Comparison of ENCODE assay signal across 8 mouse cellular contexts in the genomic region with DNA sequence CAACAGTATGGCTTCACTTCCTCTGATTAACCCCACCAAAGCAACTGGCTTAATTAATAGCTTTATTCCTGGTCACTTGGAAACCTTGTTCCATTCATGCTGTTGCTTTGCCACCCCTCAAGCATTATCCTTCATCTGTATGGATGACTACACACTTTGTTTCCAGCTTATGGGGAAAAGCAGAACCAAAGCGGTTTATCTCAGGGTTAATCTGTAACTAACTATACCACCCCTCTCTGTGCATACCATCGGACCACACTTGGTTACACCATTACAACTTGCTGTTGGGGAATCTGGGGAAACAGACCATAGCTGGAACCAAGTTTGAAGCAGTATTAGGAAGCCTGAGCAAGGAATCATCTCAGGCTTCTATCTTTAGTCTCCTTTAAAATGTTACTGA.
DNase-seq lines count a peak whose midpoint lies in the region; ATAC-seq and TF ChIP-seq lines count a peak whose summit lies in the region.
"Not testable (repeated sequence)": the region's sequence is repeated elsewhere in the genome, so short reads cannot be mapped to it uniquely, and the experiment has no call there.

No protein-coding gene starts in this region.

- H3K4me1 ChIP-seq in forebrain, embryonic 11.5 days (replicated peaks; ENCODE audit: control insufficient read depth, insufficient read depth, low read length); kidney, embryonic 14.5 days (ENCODE audit: control insufficient read depth, insufficient read depth, low read length); kidney, embryonic 15.5 days; kidney, embryonic 16.5 days (ENCODE audit: insufficient read depth, low read length); kidney, postnatal 0 days (replicated peaks; ENCODE audit: insufficient read depth, low read length): not testable (repeated sequence)

- H3K4me3 ChIP-seq in forebrain, embryonic 11.5 days (ENCODE audit: low read depth, low read length); kidney, embryonic 14.5 days (ENCODE audit: low read length); kidney, embryonic 15.5 days (replicated peaks); kidney, embryonic 16.5 days (ENCODE audit: low read length); kidney, postnatal 0 days (replicated peaks; ENCODE audit: low read depth, low read length): not testable (repeated sequence)

- ATAC-seq in Patski = peak; percentile 99
- ATAC-seq in forebrain, embryonic 11.5 days (replicated peaks; ENCODE audit: low FRiP score) = peak; percentile 67; the same call in 1 of the 2 replicates
- ATAC-seq in kidney, embryonic 14.5 days (ENCODE audit: low FRiP score, low TSS enrichment) = peak; percentile 55; the same call in 1 of the 2 replicates
- peak; percentile 92 for ATAC-seq in kidney, embryonic 15.5 days (replicated peaks; ENCODE audit: low FRiP score)
- ATAC-seq in kidney, embryonic 16.5 days (ENCODE audit: low FRiP score, low TSS enrichment) = peak; percentile 96
- peak; percentile 73 for ATAC-seq in kidney, postnatal 0 days (replicated peaks; ENCODE audit: low FRiP score, low read depth)

- H3K4me2 ChIP-seq in forebrain, embryonic 11.5 days (ENCODE audit: low read depth, low read length, severe bottlenecking); kidney, embryonic 14.5 days (replicated peaks; ENCODE audit: low read depth, low read length); kidney, embryonic 15.5 days; kidney, embryonic 16.5 days (replicated peaks; ENCODE audit: low read depth, low read length); kidney, postnatal 0 days (ENCODE audit: low read length): not testable (repeated sequence)

- POLR2A ChIA-PET in Patski (lab: Charles Lee) = not testable (repeated sequence)

- DNase-seq in Patski (ENCODE audit: low read depth, low spot score) = peak; percentile 57
- not testable (repeated sequence) for DNase-seq in forebrain, embryonic 11.5 days (ENCODE audit: low spot score); kidney, postnatal 0 days (ENCODE audit: low spot score)
- DNase-seq in retina, embryonic 14.5 days (ENCODE audit: low spot score) = peak; percentile 15
- DNase-seq in retina, postnatal 1 day = peak; percentile 28

- WGBS in forebrain, embryonic 11.5 days = 20% methylated on average over 2 of the region's 2 CpGs
- 68% methylated on average over 2 of the region's 2 CpGs for WGBS in kidney, embryonic 14.5 days
- WGBS in kidney, embryonic 15.5 days = 69% methylated on average over 2 of the region's 2 CpGs
- WGBS in kidney, embryonic 16.5 days = 46% methylated on average over 2 of the region's 2 CpGs
- 61% methylated on average over 2 of the region's 2 CpGs for WGBS in kidney, postnatal 0 days

- H3K9me3 ChIP-seq in forebrain, embryonic 11.5 days (ENCODE audit: control insufficient read depth, low read length); kidney, embryonic 14.5 days (ENCODE audit: control insufficient read depth, low read length); kidney, embryonic 15.5 days (replicated peaks); kidney, embryonic 16.5 days (ENCODE audit: low read length); kidney, postnatal 0 days (replicated peaks; ENCODE audit: low read length): not testable (repeated sequence)

- not testable (repeated sequence) for H3K27me3 ChIP-seq in Patski; forebrain, embryonic 11.5 days (ENCODE audit: control insufficient read depth, insufficient read depth, low read length); kidney, embryonic 14.5 days (ENCODE audit: control insufficient read depth, insufficient read depth, low read length); kidney, embryonic 15.5 days; kidney, embryonic 16.5 days (ENCODE audit: insufficient read depth, low read length); kidney, postnatal 0 days (ENCODE audit: insufficient read depth, low read length)

- H3K9ac ChIP-seq in forebrain, embryonic 11.5 days (ENCODE audit: low read length); kidney, embryonic 14.5 days (ENCODE audit: low read depth, low read length); kidney, embryonic 15.5 days; kidney, embryonic 16.5 days (replicated peaks; ENCODE audit: low read length); kidney, postnatal 0 days (ENCODE audit: low read depth, low read length): not testable (repeated sequence)

- CTCF ChIA-PET in Patski (lab: Charles Lee) = not testable (repeated sequence)

- in situ Hi-C loops in Patski (cut with MboI; ENCODE audit: low pct_unique_long_range_greater_than_20kb) = not testable (repeated sequence)

- H3K27ac ChIP-seq in forebrain, embryonic 11.5 days (ENCODE audit: low read depth, low read length); kidney, embryonic 14.5 days (ENCODE audit: low read depth, low read length); kidney, embryonic 15.5 days; kidney, embryonic 16.5 days (ENCODE audit: low read length); kidney, postnatal 0 days: not testable (repeated sequence)

- not testable (repeated sequence) for H3K36me3 ChIP-seq in forebrain, embryonic 11.5 days (ENCODE audit: control insufficient read depth, insufficient read depth, low read length); kidney, embryonic 14.5 days (ENCODE audit: control insufficient read depth, insufficient read depth, low read length); kidney, embryonic 15.5 days; kidney, embryonic 16.5 days (ENCODE audit: insufficient read depth, low read length); kidney, postnatal 0 days (ENCODE audit: insufficient read depth, low read length)

- not testable (repeated sequence) for TF ChIP-seq CTCF in Patski (IDR thresholded peaks at IDR 0.05); kidney, postnatal 0 days (IDR thresholded peaks at IDR 0.05; ENCODE audit: low read depth)
